Mouse (Mus musculus): ENCODE results near the gene Hist1h3e. TPM values are rescaled to one million over a fixed set of nuclear protein-coding genes. Genes with fewer than 3 reads are reported as not detected.
"Not testable (repeated sequence)": the region's sequence is repeated elsewhere in the genome, so short reads cannot be mapped to it uniquely, and the experiment has no call there.

Gene Hist1h3e
- polyA plus RNA-seq, 1 experiment: 2.8 TPM

GRCm38 (mm10) chr13:23593051-23593770 lies 31.0 kb upstream of the Hist1h3e start:
- Histone ChIP-seq H3ac (ENCODE audit: control insufficient read depth, insufficient read length, low read depth) (no peak overlapping the region), H3K79me2 (ENCODE audit: control insufficient read depth, insufficient read depth) (no peaks in the 10 kb centered on the region), H3K36me3 (ENCODE audit: control insufficient read depth, insufficient read depth) (no peaks in the 10 kb centered on the region), H3K27me3 (ENCODE audit: control insufficient read depth, insufficient read depth, insufficient read length) (no peaks in the 10 kb centered on the region), H3K79me3 (ENCODE audit: low read depth) (no peaks in the 10 kb centered on the region), H3K4me3 (ENCODE audit: insufficient read depth, poor library complexity, severe bottlenecking) (no peak overlapping the region)
- TF ChIP-seq MAX (IDR thresholded peaks at IDR 0.05) (no peak), MYOG (IDR thresholded peaks at IDR 0.05; ENCODE audit: control insufficient read depth, extremely low read depth, insufficient read length) (no peak), CEBPB (IDR thresholded peaks at IDR 0.05; ENCODE audit: low read depth) (no peak), FOSL1 (IDR thresholded peaks at IDR 0.05; ENCODE audit: insufficient read depth, low read length, poor library complexity, severe bottlenecking) (no peak), CTCF (IDR thresholded peaks at IDR 0.05; ENCODE audit: control insufficient read depth, insufficient read depth, insufficient read length) (no peak), MYOD1 (IDR thresholded peaks at IDR 0.05; ENCODE audit: control insufficient read depth, insufficient read length, low read depth) (no peak), USF1 (IDR thresholded peaks at IDR 0.05; ENCODE audit: low read depth) (no peak)

GRCm38 (mm10) chr13:23592614-23593013 lies 30.4 kb upstream of the Hist1h3e start:
- H3K79me2 ChIP-seq (ENCODE audit: control insufficient read depth, insufficient read depth): no peaks in the 10 kb centered on the region

GRCm38 (mm10) chr13:23591886-23592285 lies 29.7 kb upstream of the Hist1h3e start:
- H3K79me3 ChIP-seq (ENCODE audit: low read depth); H3K79me2 ChIP-seq (ENCODE audit: control insufficient read depth, insufficient read depth); H3K36me3 ChIP-seq (ENCODE audit: control insufficient read depth, insufficient read depth): not testable (repeated sequence)

More at GRCm38 (mm10) chr13:23592614-23593013, 30.4 kb upstream of the Hist1h3e start:
- H3K27me3 ChIP-seq (ENCODE audit: control insufficient read depth, insufficient read depth, insufficient read length): no peaks in the 10 kb centered on the region
- H3K36me3 ChIP-seq (ENCODE audit: control insufficient read depth, insufficient read depth): no peaks in the 10 kb centered on the region
- no peak for TF ChIP-seq MYOG (IDR thresholded peaks at IDR 0.05; ENCODE audit: control insufficient read depth, extremely low read depth, insufficient read length)
- no peak overlapping the region for H3K4me3 ChIP-seq (ENCODE audit: insufficient read depth, poor library complexity, severe bottlenecking)
- no peaks in the 10 kb centered on the region for H3K79me3 ChIP-seq (ENCODE audit: low read depth)
- no peak overlapping the region for H3ac ChIP-seq (ENCODE audit: control insufficient read depth, insufficient read length, low read depth)

GRCm38 (mm10) chr13:23591206-23591605 lies 29.0 kb upstream of the Hist1h3e start:
- H3K36me3 ChIP-seq (ENCODE audit: control insufficient read depth, insufficient read depth): no peaks in the 10 kb centered on the region
- no peaks in the 10 kb centered on the region for H3K79me2 ChIP-seq (ENCODE audit: control insufficient read depth, insufficient read depth)
- no peaks in the 10 kb centered on the region for H3K79me3 ChIP-seq (ENCODE audit: low read depth)
- H3K27me3 ChIP-seq (ENCODE audit: control insufficient read depth, insufficient read depth, insufficient read length): no peaks in the 10 kb centered on the region
- TF ChIP-seq CEBPB (IDR thresholded peaks at IDR 0.05; ENCODE audit: low read depth) (no peak), FOSL1 (IDR thresholded peaks at IDR 0.05; ENCODE audit: insufficient read depth, low read length, poor library complexity, severe bottlenecking) (no peak), MYOD1 (IDR thresholded peaks at IDR 0.05; ENCODE audit: control insufficient read depth, insufficient read length, low read depth) (no peak), MAX (IDR thresholded peaks at IDR 0.05) (no peak), MYOG (IDR thresholded peaks at IDR 0.05; ENCODE audit: control insufficient read depth, extremely low read depth, insufficient read length) (no peak)
- no peak overlapping the region for H3K4me3 ChIP-seq (ENCODE audit: insufficient read depth, poor library complexity, severe bottlenecking)
- no peak overlapping the region for H3ac ChIP-seq (ENCODE audit: control insufficient read depth, insufficient read length, low read depth)

More at GRCm38 (mm10) chr13:23591886-23592285, 29.7 kb upstream of the Hist1h3e start:
- not testable (repeated sequence) for H3K4me3 ChIP-seq (ENCODE audit: insufficient read depth, poor library complexity, severe bottlenecking); H3K27me3 ChIP-seq (ENCODE audit: control insufficient read depth, insufficient read depth, insufficient read length); H3ac ChIP-seq (ENCODE audit: control insufficient read depth, insufficient read length, low read depth)

- Histone ChIP-seq H3K36me3 (ENCODE audit: control insufficient read depth, insufficient read depth) (no peaks in the 10 kb centered on the region), H3K27me3 (ENCODE audit: control insufficient read depth, insufficient read depth, insufficient read length) (no peaks in the 10 kb centered on the region), H3ac (ENCODE audit: control insufficient read depth, insufficient read length, low read depth) (no peak overlapping the region), H3K79me2 (ENCODE audit: control insufficient read depth, insufficient read depth) (no peaks in the 10 kb centered on the region), H3K79me3 (ENCODE audit: low read depth) (no peaks in the 10 kb centered on the region), H3K4me3 (ENCODE audit: insufficient read depth, poor library complexity, severe bottlenecking) (no peak overlapping the region)
- no peak for TF ChIP-seq CTCF (IDR thresholded peaks at IDR 0.05; ENCODE audit: control insufficient read depth, insufficient read depth, insufficient read length)
- TF ChIP-seq MYOD1 (IDR thresholded peaks at IDR 0.05; ENCODE audit: control insufficient read depth, insufficient read length, low read depth): no peak
- no peak for TF ChIP-seq FOSL1 (IDR thresholded peaks at IDR 0.05; ENCODE audit: insufficient read depth, low read length, poor library complexity, severe bottlenecking)
- TF ChIP-seq CEBPB (IDR thresholded peaks at IDR 0.05; ENCODE audit: low read depth): no peak
- TF ChIP-seq MAX (IDR thresholded peaks at IDR 0.05): no peak
- TF ChIP-seq MYOG (IDR thresholded peaks at IDR 0.05; ENCODE audit: control insufficient read depth, extremely low read depth, insufficient read length): no peak
- no peak for TF ChIP-seq USF1 (IDR thresholded peaks at IDR 0.05; ENCODE audit: low read depth)
Observed at GRCm38 (mm10) chr13:23586940-23587225, 24.7 kb upstream of the Hist1h3e start.

- Histone ChIP-seq H3K27me3 (ENCODE audit: control insufficient read depth, insufficient read depth, insufficient read length) (no peaks in the 10 kb centered on the region), H3ac (ENCODE audit: control insufficient read depth, insufficient read length, low read depth) (peak overlapping the region; percentile 36), H3K79me3 (ENCODE audit: low read depth) (no peaks in the 10 kb centered on the region), H3K36me3 (ENCODE audit: control insufficient read depth, insufficient read depth) (no peaks in the 10 kb centered on the region), H3K79me2 (ENCODE audit: control insufficient read depth, insufficient read depth) (no peaks in the 10 kb centered on the region), H3K4me3 (ENCODE audit: insufficient read depth, poor library complexity, severe bottlenecking) (no peak overlapping the region)
- TF ChIP-seq MYOD1 (IDR thresholded peaks at IDR 0.05; ENCODE audit: control insufficient read depth, insufficient read length, low read depth) (no peak), MAX (IDR thresholded peaks at IDR 0.05) (no peak), CTCF (IDR thresholded peaks at IDR 0.05; ENCODE audit: control insufficient read depth, insufficient read depth, insufficient read length) (no peak), USF1 (IDR thresholded peaks at IDR 0.05; ENCODE audit: low read depth) (no peak), FOSL1 (IDR thresholded peaks at IDR 0.05; ENCODE audit: insufficient read depth, low read length, poor library complexity, severe bottlenecking) (no peak), MYOG (IDR thresholded peaks at IDR 0.05; ENCODE audit: control insufficient read depth, extremely low read depth, insufficient read length) (no peak), CEBPB (IDR thresholded peaks at IDR 0.05; ENCODE audit: low read depth) (no peak)
Observed at GRCm38 (mm10) chr13:23586099-23586939, 24.1 kb upstream of the Hist1h3e start.

- not testable (repeated sequence) for H3K27me3 ChIP-seq (ENCODE audit: control insufficient read depth, insufficient read depth, insufficient read length); H3K79me2 ChIP-seq (ENCODE audit: control insufficient read depth, insufficient read depth); H3K79me3 ChIP-seq (ENCODE audit: low read depth); H3K36me3 ChIP-seq (ENCODE audit: control insufficient read depth, insufficient read depth)
- H3K4me3 ChIP-seq (ENCODE audit: insufficient read depth, poor library complexity, severe bottlenecking): peak overlapping the region; percentile 27
- peak overlapping the region; percentile 82 for H3ac ChIP-seq (ENCODE audit: control insufficient read depth, insufficient read length, low read depth)
Observed at GRCm38 (mm10) chr13:23585442-23586098, 23.4 kb upstream of the Hist1h3e start.

All from C2C12 (cell line).